Mouse (Mus musculus): ENCODE measurements around the gene Hoxb6. TPM values are rescaled to one million over a fixed set of nuclear protein-coding genes. Genes with fewer than 3 reads are reported as not detected.

The Hoxb6 gene
- polyA plus RNA-seq, 1 experiment from 2014 or later: 49.1 TPM

- no peaks in the 10 kb centered on the region for H3K27me3 ChIP-seq
- H3K4me2 ChIP-seq: peak overlapping the region; percentile 49
- WGBS: 11% methylated on average over 21 of the region's 21 CpGs
- peaks cover 22% of the 10 kb centered on the region for H3K36me3 ChIP-seq
- H3K9ac ChIP-seq: peak overlapping the region; percentile 94
- peak overlapping the region; percentile 99 for H3K27ac ChIP-seq
- peak overlapping the region; percentile 18; the same call in 1 of the 2 replicates for H3K4me3 ChIP-seq (replicated peaks)
- ATAC-seq (replicated peaks; ENCODE audit: low FRiP score): no peak
- peaks cover 80% of the 10 kb centered on the region for H3K4me1 ChIP-seq
- no peaks in the 10 kb centered on the region for H3K9me3 ChIP-seq (replicated peaks)
These were observed 56.1 kb downstream of the Hoxb6 start for GRCm38 (mm10) chr11:96348141-96348928.

- H3K27me3 ChIP-seq: no peaks in the 10 kb centered on the region
- H3K4me2 ChIP-seq: peak overlapping the region; percentile 49
- H3K4me1 ChIP-seq: peaks cover 73% of the 10 kb centered on the region
- WGBS: 11% methylated on average over 3 of the region's 3 CpGs
- H3K9ac ChIP-seq: peak overlapping the region; percentile 94
- H3K36me3 ChIP-seq: peaks cover 22% of the 10 kb centered on the region
- no peaks in the 10 kb centered on the region for H3K9me3 ChIP-seq (replicated peaks)
- peak overlapping the region; percentile 99 for H3K27ac ChIP-seq
- H3K4me3 ChIP-seq (replicated peaks): peak overlapping the region; percentile 25; the same call in 1 of the 2 replicates
- ATAC-seq (replicated peaks; ENCODE audit: low FRiP score): no peak
These were observed 56.7 kb downstream of the Hoxb6 start for GRCm38 (mm10) chr11:96348988-96349387.

GRCm38 (mm10) chr11:96349491-96350340 lies 57.4 kb downstream of the Hoxb6 start:
- Histone ChIP-seq H3K4me1 (peaks cover 71% of the 10 kb centered on the region), H3K9me3 (replicated peaks) (no peaks in the 10 kb centered on the region)
- 3% methylated on average over 14 of the region's 14 CpGs for WGBS

GRCm38 (mm10) chr11:96350341-96350624 lies 58.0 kb downstream of the Hoxb6 start, which contains the start of gene Hoxb2:
Hoxb2 (plus strand) TSS chr11:96350525.
- Histone ChIP-seq H3K27me3 (no peaks in the 10 kb centered on the region), H3K4me1 (peaks cover 71% of the 10 kb centered on the region), H3K36me3 (peaks cover 14% of the 10 kb centered on the region)

More at GRCm38 (mm10) chr11:96349491-96350340, 57.4 kb downstream of the Hoxb6 start:
- no peak; the same call in 1 of the 2 replicates for ATAC-seq (replicated peaks; ENCODE audit: low FRiP score)
- H3K9ac ChIP-seq: peak overlapping the region; percentile 94
- peak overlapping the region; percentile 25 for H3K4me3 ChIP-seq (replicated peaks)
- peak overlapping the region; percentile 99 for H3K27ac ChIP-seq
- peaks cover 16% of the 10 kb centered on the region for H3K36me3 ChIP-seq
- H3K27me3 ChIP-seq: no peaks in the 10 kb centered on the region
- peak overlapping the region; percentile 49 for H3K4me2 ChIP-seq

GRCm38 (mm10) chr11:96350791-96351190 lies 58.5 kb downstream of the Hoxb6 start:
- peak overlapping the region; percentile 99 for H3K27ac ChIP-seq
- no peaks in the 10 kb centered on the region for H3K9me3 ChIP-seq (replicated peaks)
- 32% methylated on average over 2 of the region's 2 CpGs for WGBS
- H3K36me3 ChIP-seq: peaks cover 11% of the 10 kb centered on the region
- H3K27me3 ChIP-seq: no peaks in the 10 kb centered on the region
- H3K4me3 ChIP-seq (replicated peaks): peak overlapping the region; percentile 68; the same call in 1 of the 2 replicates
- H3K4me1 ChIP-seq: peaks cover 68% of the 10 kb centered on the region
- ATAC-seq (replicated peaks; ENCODE audit: low FRiP score): no peak
- H3K9ac ChIP-seq: peak overlapping the region; percentile 94
- H3K4me2 ChIP-seq: peak overlapping the region; percentile 81

More at GRCm38 (mm10) chr11:96350341-96350624, 58.0 kb downstream of the Hoxb6 start, which contains the start of gene Hoxb2:
- H3K9me3 ChIP-seq (replicated peaks): no peaks in the 10 kb centered on the region
- peak within 1 kb of the TSS; percentile 68 for H3K4me3 ChIP-seq (replicated peaks)
- peak within 1 kb of the TSS; percentile 94 for H3K9ac ChIP-seq
- H3K27ac ChIP-seq: peak within 1 kb of the TSS; percentile 99
- ATAC-seq (replicated peaks; ENCODE audit: low FRiP score): no peak
- H3K4me2 ChIP-seq: peak within 1 kb of the TSS; percentile 81
- 14% methylated on average over 2 of the region's 2 CpGs for WGBS

MicroRNA genes within 50 kb of the gene (microRNA counts, 519-probe panel; counts per million panel counts)
- microRNA mmu-miR-10a (4,294 counts per million, percentile 97 among the panel's probes with 10 or more counts), microRNA mmu-miR-196a (3,767 counts per million, percentile 93 among the panel's probes with 10 or more counts)

Small RNA genes within 50 kb of the gene (microRNA-seq; reads per million reads assigned to microRNA genes)
- gene Mir10a: 184,059 reads per million, percentile 100 among the genes with 10 or more reads in this experiment
- gene Mir196a-1: 61.9 reads per million, percentile 52 among the genes with 10 or more reads in this experiment

Other genes with a start within 250 kb of the Hoxb6 start
- gene Ube2z, start 227.1 kb upstream of the Hoxb6 start, polyA plus RNA-seq (2015; fragmentation: Nextera tagmentation; extraction: Ambion mirVana): 40.6 and 42.0 TPM in 2 replicates
- gene Atp5g1, start 216.8 kb upstream of the Hoxb6 start, polyA plus RNA-seq (2015; fragmentation: Nextera tagmentation; extraction: Ambion mirVana): 648 and 705 TPM in 2 replicates
- gene Calcoco2, start 180.5 kb upstream of the Hoxb6 start, polyA plus RNA-seq (2015; fragmentation: Nextera tagmentation; extraction: Ambion mirVana): not detected in 2 replicates
- 0.05 TPM in 1 of 2 replicates, not detected in the other for gene Ttll6, start 158.7 kb upstream of the Hoxb6 start, polyA plus RNA-seq (2015; fragmentation: Nextera tagmentation; extraction: Ambion mirVana)
- gene Hoxb13, start 98.2 kb upstream of the Hoxb6 start, polyA plus RNA-seq (2015; fragmentation: Nextera tagmentation; extraction: Ambion mirVana): 0.09 and 1.0 TPM in 2 replicates
- 22.3 and 27.2 TPM in 2 replicates for gene Hoxb9, start 21.0 kb upstream of the Hoxb6 start, polyA plus RNA-seq (2015; fragmentation: Nextera tagmentation; extraction: Ambion mirVana)
- gene Hoxb8, start 10.6 kb upstream of the Hoxb6 start, polyA plus RNA-seq (2015; fragmentation: Nextera tagmentation; extraction: Ambion mirVana): 8.9 and 9.8 TPM in 2 replicates
- gene Hoxb7, start 5.9 kb upstream of the Hoxb6 start, polyA plus RNA-seq (2015; fragmentation: Nextera tagmentation; extraction: Ambion mirVana): 58.5 and 62.7 TPM in 2 replicates
- 18.8 and 20.2 TPM in 2 replicates for gene Hoxb5, start 10.9 kb downstream of the Hoxb6 start, polyA plus RNA-seq (2015; fragmentation: Nextera tagmentation; extraction: Ambion mirVana)
- 6.4 and 7.1 TPM in 2 replicates for gene Hoxb4, start 25.8 kb downstream of the Hoxb6 start, polyA plus RNA-seq (2015; fragmentation: Nextera tagmentation; extraction: Ambion mirVana)
- gene Hoxb3, start 30.9 kb downstream of the Hoxb6 start, polyA plus RNA-seq (2015; fragmentation: Nextera tagmentation; extraction: Ambion mirVana): 4.4 and 4.5 TPM in 2 replicates
- 45.7 and 45.9 TPM in 2 replicates for gene Hoxb2, start 58.0 kb downstream of the Hoxb6 start, polyA plus RNA-seq (2015; fragmentation: Nextera tagmentation; extraction: Ambion mirVana)
- gene Hoxb1, start 73.3 kb downstream of the Hoxb6 start, polyA plus RNA-seq (2015; fragmentation: Nextera tagmentation; extraction: Ambion mirVana): 0.27 and 0.35 TPM in 2 replicates
- 10.4 and 10.6 TPM in 2 replicates for gene Skap1, start 172.1 kb downstream of the Hoxb6 start, polyA plus RNA-seq (2015; fragmentation: Nextera tagmentation; extraction: Ambion mirVana)

Measured in kidney, embryonic 15.5 days (tissue).